Mouse (Mus musculus) lung, embryonic 14.5 days (tissue): Measurements from ENCODE around the gene Dnaaf3. TPM values are rescaled to one million over a fixed set of nuclear protein-coding genes. Genes with fewer than 3 reads are reported as not detected.
A peak's percentile ranks its signal among the peaks of the same experiment; 100 is the strongest.
"Not testable (repeated sequence)": the region's sequence is repeated elsewhere in the genome, so short reads cannot be mapped to it uniquely, and the experiment has no call there.

Source experiments
- ATAC-seq: fragments of 200-750 bp; cut with Nextera tagmentation; 2 replicates; pipeline ENCODE4 v1.8.0; 2017; ENCODE audit warnings: mild to moderate bottlenecking, moderate TSS enrichment, moderate library complexity; ENCODE audit not compliant: insufficient read depth
- DNase-seq: peaks from one replicate; pipeline ENCODE4 v3.0.0-alpha.2; 2015
- H3K27ac ChIP-seq: fragments of 300-500 bp; sonication (generic); 2 replicates; pipeline ENCODE4 v1.5.1; 2014; ENCODE audit warnings: low read depth, mild to moderate bottlenecking, moderate library complexity
- H3K27me3 ChIP-seq: fragments of 300-500 bp; sonication (generic); 2 replicates; pipeline ENCODE4 v1.6.1; 2014; ENCODE audit warnings: low read length, control low read depth; ENCODE audit not compliant: insufficient read depth
- H3K36me3 ChIP-seq: fragments of 300-500 bp; sonication (generic); 2 replicates; pipeline ENCODE4 v1.6.1; 2014; ENCODE audit warnings: control low read depth; ENCODE audit not compliant: insufficient read depth
- H3K4me1 ChIP-seq: fragments of 300-500 bp; sonication (generic); 2 replicates; pipeline ENCODE4 v1.6.1; 2014; ENCODE audit warnings: antibody characterized with exemption, control low read depth; ENCODE audit not compliant: insufficient read depth
- H3K4me2 ChIP-seq: fragments of 300-500 bp; sonication (generic); 2 replicates; pipeline ENCODE4 v1.6.1; 2014; ENCODE audit warnings: mild to moderate bottlenecking
- H3K4me3 ChIP-seq: fragments of 300-500 bp; sonication (generic); 2 replicates; pipeline ENCODE4 v1.5.1; 2014; ENCODE audit warnings: low read depth, low read length
- H3K9ac ChIP-seq: fragments of 300-500 bp; sonication (generic); 2 replicates; pipeline ENCODE4 v1.6.1; 2014
- H3K9me3 ChIP-seq: fragments of 300-500 bp; sonication (generic); 2 replicates; pipeline ENCODE4 v1.6.1; 2016; ENCODE audit warnings: low read depth, low read length, control low read depth
- CTCF ChIP-seq: IDR thresholded peaks from 2 replicates; pipeline ENCODE4 v1.5.1; 2016; ENCODE audit warnings: antibody characterized with exemption, low read depth
- WGBS: fragments of 180-500 bp; shearing (Covaris S2); extraction: QIAGEN DNeasy Blood & Tissue Kit; methylation state at CpG from one replicate; pipeline ENCODE4 v1.1.7; 2014; 5-methylcytosine and 5-hydroxymethylcytosine counted together
- polyA plus RNA-seq: library from polyadenylated mRNA; unstranded; fragments of >200 nt; fragmentation: Nextera tagmentation; extraction: Ambion mirVana; gene quantifications from 2 replicates; pipeline ENCODE4 v1.2.1, GENCODE M21; 2014

The Dnaaf3 gene
- polyA plus RNA-seq, 1 experiment from 2014 or later: 1.2 TPM

- WGBS: 49% methylated on average over 18 of the region's 18 CpGs
- Histone ChIP-seq H3K27me3 (peaks cover 10% of the 10 kb centered on the region), H3K4me3 (peak overlapping the region; percentile 30; the same call in 1 of the 2 replicates), H3K27ac (no peak overlapping the region), H3K36me3 (no peaks in the 10 kb centered on the region), H3K4me1 (no peaks in the 10 kb centered on the region), H3K4me2 (peak overlapping the region; percentile 69), H3K9me3 (no peaks in the 10 kb centered on the region), H3K9ac (no peak overlapping the region)
- TF ChIP-seq CTCF: no peak
- ATAC-seq (no peak), DNase-seq (no peak)
Observed at GRCm38 (mm10) chr7:4527302-4527689, 5.0 kb downstream of the Dnaaf3 start.

GRCm38 (mm10) chr7:4526341-4527301 is 5.6 kb downstream of the Dnaaf3 start:
- Histone ChIP-seq H3K4me3 (peak overlapping the region; percentile 30), H3K27me3 (peaks cover 10% of the 10 kb centered on the region), H3K27ac (peak overlapping the region; percentile 61; the same call in 1 of the 2 replicates), H3K4me1 (no peaks in the 10 kb centered on the region), H3K4me2 (peak overlapping the region; percentile 69), H3K9me3 (no peaks in the 10 kb centered on the region), H3K9ac (peak overlapping the region; percentile 52), H3K36me3 (no peaks in the 10 kb centered on the region)
- ATAC-seq (peak; percentile 94), DNase-seq (peak; percentile 97)
- TF ChIP-seq CTCF: peak; percentile 82
- WGBS: 21% methylated on average over 40 of the region's 40 CpGs

- not testable (repeated sequence) for H3K9ac ChIP-seq, H3K36me3 ChIP-seq, H3K9me3 ChIP-seq, H3K27ac ChIP-seq, H3K4me1 ChIP-seq, H3K4me2 ChIP-seq, H3K4me3 ChIP-seq, ATAC-seq
- peak; percentile 76 for TF ChIP-seq CTCF
- H3K27me3 ChIP-seq: peaks cover 10% of the 10 kb centered on the region
- 65% methylated on average over 15 of the region's 15 CpGs for WGBS
- peak; percentile 83 for DNase-seq
Observed at GRCm38 (mm10) chr7:4524212-4524922, 7.9 kb downstream of the Dnaaf3 start, which contains the start of gene Tnni3. Tnni3 (minus strand) TSS chr7:4524229.

GRCm38 (mm10) chr7:4523205-4524130 is 8.8 kb downstream of the Dnaaf3 start:
- H3K36me3 ChIP-seq: no peaks in the 10 kb centered on the region
- H3K4me2 ChIP-seq: no peak overlapping the region
- no peak overlapping the region for H3K27ac ChIP-seq
- no peak for TF ChIP-seq CTCF
- peaks cover 10% of the 10 kb centered on the region for H3K27me3 ChIP-seq
- 0 out of 2 replicates have a peak, but pooled peaks cover 3% of the 10 kb centered on the region for H3K4me1 ChIP-seq
- H3K9me3 ChIP-seq: no peaks in the 10 kb centered on the region
- ATAC-seq (no peak), DNase-seq (no peak)
- H3K9ac ChIP-seq: no peak overlapping the region
- no peak overlapping the region for H3K4me3 ChIP-seq
- WGBS: 83% methylated on average over 33 of the region's 33 CpGs

GRCm38 (mm10) chr7:4522292-4522691 is 10.0 kb downstream of the Dnaaf3 start:
- Histone ChIP-seq H3K4me2 (no peak overlapping the region), H3K27ac (no peak overlapping the region; the same call in 1 of the 2 replicates), H3K4me3 (no peak overlapping the region), H3K9me3 (no peaks in the 10 kb centered on the region), H3K27me3 (peaks cover 3% of the 10 kb centered on the region), H3K9ac (no peak overlapping the region), H3K4me1 (0 out of 2 replicates have a peak, but pooled peaks cover 3% of the 10 kb centered on the region), H3K36me3 (no peaks in the 10 kb centered on the region)
- TF ChIP-seq CTCF: no peak
- WGBS: 74% methylated on average over 6 of the region's 6 CpGs
- DNase-seq (no peak), ATAC-seq (no peak)
